Mouse (Mus musculus) embryonic facial prominence, embryonic 15.5 days (tissue): Measurements from ENCODE around the gene BC004004. TPM values are rescaled to one million over a fixed set of nuclear protein-coding genes. Genes with fewer than 3 reads are reported as not detected.
"Not testable (repeated sequence)": the region's sequence is repeated elsewhere in the genome, so short reads cannot be mapped to it uniquely, and the experiment has no call there.

Source experiments
- ATAC-seq: fragments of 200-750 bp; cut with Nextera tagmentation; 2 replicates; pipeline ENCODE4 v1.8.0; 2017; ENCODE audit warnings: low read depth, moderate TSS enrichment; ENCODE audit not compliant: insufficient number of reproducible peaks, low FRiP score, low TSS enrichment
- H3K27ac ChIP-seq: fragments of 300-500 bp; sonication (generic); replicated peaks from 2 replicates; pipeline ENCODE4 v1.5.1; 2015; ENCODE audit warnings: mild to moderate bottlenecking, inconsistent platforms
- H3K27me3 ChIP-seq: fragments of 300-500 bp; sonication (generic); 2 replicates; pipeline ENCODE4 v1.6.1; 2015; ENCODE audit warnings: inconsistent platforms
- H3K36me3 ChIP-seq: fragments of 300-500 bp; sonication (generic); 2 replicates; pipeline ENCODE4 v1.6.1; 2015; ENCODE audit warnings: mild to moderate bottlenecking, inconsistent platforms
- H3K4me1 ChIP-seq: fragments of 300-500 bp; sonication (generic); 2 replicates; pipeline ENCODE4 v1.6.1; 2015; ENCODE audit warnings: inconsistent platforms
- H3K4me2 ChIP-seq: fragments of 300-500 bp; sonication (generic); replicated peaks from 2 replicates; pipeline ENCODE4 v1.6.1; 2015; ENCODE audit warnings: mild to moderate bottlenecking, inconsistent platforms
- H3K4me3 ChIP-seq: fragments of 300-500 bp; sonication (generic); replicated peaks from 2 replicates; pipeline ENCODE4 v1.5.1; 2015; ENCODE audit warnings: mild to moderate bottlenecking, inconsistent platforms
- H3K9ac ChIP-seq: fragments of 300-500 bp; sonication (generic); 2 replicates; pipeline ENCODE4 v1.6.1; 2015; ENCODE audit warnings: inconsistent platforms
- H3K9me3 ChIP-seq: fragments of 300-500 bp; sonication (generic); replicated peaks from 2 replicates; pipeline ENCODE4 v1.6.1; 2016; ENCODE audit warnings: inconsistent platforms
- WGBS: fragments of 180-500 bp; shearing (Covaris S2); methylation state at CpG from one replicate; pipeline ENCODE4 v1.1.7; 2015; 5-methylcytosine and 5-hydroxymethylcytosine counted together
- polyA plus RNA-seq: library from polyadenylated mRNA; unstranded; fragments of >200 nt; fragmentation: Nextera tagmentation; extraction: Ambion mirVana; gene quantifications from 2 replicates; pipeline ENCODE4 v1.2.1, GENCODE M21; 2015

BC004004 gene
- polyA plus RNA-seq, 1 experiment from 2014 or later = 85.8 TPM

GRCm38 (mm10) chr17:29312082-29312481 is 43.5 kb downstream of the BC004004 start:
- WGBS = 75% methylated on average over 2 of the region's 2 CpGs

GRCm38 (mm10) chr17:29313300-29313699 is 44.7 kb downstream of the BC004004 start:
- Histone ChIP-seq H3K9ac (no peak overlapping the region), H3K4me2 (no peak overlapping the region), H3K27ac (no peak overlapping the region), H3K36me3 (no peaks in the 10 kb centered on the region), H3K9me3 (no peaks in the 10 kb centered on the region), H3K4me3 (no peak overlapping the region), H3K27me3 (no peaks in the 10 kb centered on the region), H3K4me1 (peaks cover 12% of the 10 kb centered on the region)
- ATAC-seq = no peak

More at GRCm38 (mm10) chr17:29312082-29312481, 43.5 kb downstream of the BC004004 start:
- Histone ChIP-seq H3K36me3 (no peaks in the 10 kb centered on the region), H3K27me3 (no peaks in the 10 kb centered on the region), H3K9me3 (no peaks in the 10 kb centered on the region), H3K4me3 (no peak overlapping the region), H3K4me1 (peaks cover 12% of the 10 kb centered on the region), H3K4me2 (no peak overlapping the region), H3K9ac (no peak overlapping the region), H3K27ac (no peak overlapping the region)
- ATAC-seq = no peak

- no peaks in the 10 kb centered on the region for H3K9me3 ChIP-seq
- no peak overlapping the region for H3K4me3 ChIP-seq
- H3K4me2 ChIP-seq = no peak overlapping the region
- no peak for ATAC-seq
- no peaks in the 10 kb centered on the region for H3K36me3 ChIP-seq
- H3K9ac ChIP-seq = no peak overlapping the region
- WGBS = 47% methylated on average over 9 of the region's 9 CpGs
- peak overlapping the region; percentile 48 for H3K27ac ChIP-seq
- H3K4me1 ChIP-seq = peaks cover 12% of the 10 kb centered on the region
- peaks cover 14% of the 10 kb centered on the region for H3K27me3 ChIP-seq
These were observed 47.3 kb downstream of the BC004004 start for GRCm38 (mm10) chr17:29315672-29316465.

- H3K36me3 ChIP-seq = no peaks in the 10 kb centered on the region
- H3K9ac ChIP-seq = no peak overlapping the region
- 50% methylated on average over 3 of the region's 3 CpGs for WGBS
- H3K4me1 ChIP-seq = peaks cover 15% of the 10 kb centered on the region
- H3K27ac ChIP-seq = 0 out of 2 replicates have a peak overlapping the region, but pooled peaks have one; percentile 39
- no peak overlapping the region for H3K4me2 ChIP-seq
- no peaks in the 10 kb centered on the region for H3K9me3 ChIP-seq
- ATAC-seq = no peak
- peaks cover 24% of the 10 kb centered on the region for H3K27me3 ChIP-seq
- H3K4me3 ChIP-seq = no peak overlapping the region
These were observed 48.3 kb downstream of the BC004004 start for GRCm38 (mm10) chr17:29316891-29317290.

- H3K9me3 ChIP-seq, ATAC-seq, H3K4me3 ChIP-seq, H3K36me3 ChIP-seq, H3K9ac ChIP-seq, H3K4me2 ChIP-seq: not testable (repeated sequence)
- peaks cover 19% of the 10 kb centered on the region for H3K4me1 ChIP-seq
- H3K27ac ChIP-seq = peak within 1 kb of the TSS; percentile 39; the same call in 1 of the 2 replicates
- peaks cover 29% of the 10 kb centered on the region for H3K27me3 ChIP-seq
- WGBS = 85% methylated on average over 3 of the region's 3 CpGs
These were observed 48.8 kb downstream of the BC004004 start, which contains the start of gene Pi16 for GRCm38 (mm10) chr17:29317380-29317779. TSS of gene Pi16 (plus strand) at chr17:29317680.

- 45% methylated on average over 6 of the region's 6 CpGs for WGBS
- ATAC-seq = no peak
- no peaks in the 10 kb centered on the region for H3K9me3 ChIP-seq
- no peak overlapping the region for H3K9ac ChIP-seq
- no peak overlapping the region for H3K4me3 ChIP-seq
- no peak overlapping the region for H3K4me2 ChIP-seq
- H3K27ac ChIP-seq = no peak overlapping the region
- peaks cover 36% of the 10 kb centered on the region for H3K27me3 ChIP-seq
- no peaks in the 10 kb centered on the region for H3K36me3 ChIP-seq
- H3K4me1 ChIP-seq = peaks cover 19% of the 10 kb centered on the region
These were observed 50.2 kb downstream of the BC004004 start for GRCm38 (mm10) chr17:29318731-29319250.

- Histone ChIP-seq H3K4me3 (no peak overlapping the region), H3K9ac (no peak overlapping the region), H3K4me1 (peaks cover 19% of the 10 kb centered on the region), H3K9me3 (no peaks in the 10 kb centered on the region), H3K27me3 (peaks cover 36% of the 10 kb centered on the region), H3K27ac (no peak overlapping the region), H3K36me3 (no peaks in the 10 kb centered on the region), H3K4me2 (no peak overlapping the region)
- no peak for ATAC-seq
- 88% methylated on average over 7 of the region's 7 CpGs for WGBS
These were observed 50.9 kb downstream of the BC004004 start for GRCm38 (mm10) chr17:29319476-29319875.

- H3K4me1 ChIP-seq = peaks cover 19% of the 10 kb centered on the region
- peaks cover 36% of the 10 kb centered on the region for H3K27me3 ChIP-seq
- H3K9ac ChIP-seq = no peak overlapping the region
- WGBS = 62% methylated on average over 8 of the region's 8 CpGs
- no peaks in the 10 kb centered on the region for H3K9me3 ChIP-seq
- ATAC-seq = no peak
- no peaks in the 10 kb centered on the region for H3K36me3 ChIP-seq
- no peak overlapping the region for H3K4me2 ChIP-seq
- H3K4me3 ChIP-seq = no peak overlapping the region
- no peak overlapping the region for H3K27ac ChIP-seq
These were observed 51.5 kb downstream of the BC004004 start for GRCm38 (mm10) chr17:29319881-29320639.

GRCm38 (mm10) chr17:29321765-29322602 is 53.4 kb downstream of the BC004004 start:
- peak; percentile 3; the same call in 1 of the 2 replicates for ATAC-seq
- Histone ChIP-seq H3K4me1 (peaks cover 22% of the 10 kb centered on the region), H3K4me2 (peak overlapping the region; percentile 17; the same call in 1 of the 2 replicates), H3K9me3 (no peaks in the 10 kb centered on the region), H3K36me3 (no peaks in the 10 kb centered on the region), H3K27me3 (peaks cover 47% of the 10 kb centered on the region), H3K27ac (no peak overlapping the region), H3K9ac (no peak overlapping the region), H3K4me3 (no peak overlapping the region; the same call in 1 of the 2 replicates)
- 19% methylated on average over 41 of the region's 41 CpGs for WGBS

GRCm38 (mm10) chr17:29322603-29322962 is 54.0 kb downstream of the BC004004 start:
- WGBS = 24% methylated on average over 18 of the region's 18 CpGs
- peak; percentile 17; the same call in 1 of the 2 replicates for ATAC-seq
- H3K27me3 ChIP-seq = peaks cover 53% of the 10 kb centered on the region

More at GRCm38 (mm10) chr17:29322603-29322962, 54.0 kb downstream of the BC004004 start:
- Histone ChIP-seq H3K36me3 (no peaks in the 10 kb centered on the region), H3K4me3 (no peak overlapping the region), H3K4me1 (peaks cover 22% of the 10 kb centered on the region), H3K9me3 (no peaks in the 10 kb centered on the region), H3K4me2 (peak overlapping the region; percentile 17; the same call in 1 of the 2 replicates), H3K9ac (no peak overlapping the region), H3K27ac (no peak overlapping the region)
